ENCODE assay signal across 18 mouse cellular contexts in the genomic region with DNA sequence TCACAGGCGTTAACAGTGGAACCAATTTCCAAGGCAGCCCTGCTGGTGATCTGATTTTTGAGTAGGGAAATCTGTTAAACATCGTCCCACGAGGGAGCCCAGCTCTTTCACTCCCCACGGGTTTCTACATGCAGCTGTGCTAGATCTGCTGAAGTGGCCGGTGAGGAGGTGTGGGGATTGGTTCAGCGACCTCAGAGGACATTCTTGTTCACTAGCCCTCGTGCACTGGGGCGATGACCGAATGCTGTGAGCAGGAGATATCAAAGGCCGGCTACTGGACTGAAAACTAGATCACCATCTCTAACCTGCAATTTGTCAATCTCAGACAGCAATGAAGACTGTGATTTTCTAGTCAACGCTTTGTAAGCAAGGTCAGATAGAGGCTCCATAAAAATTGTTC. TPM values are rescaled to one million over a fixed set of nuclear protein-coding genes. Genes with fewer than 3 reads are reported as not detected.
DNase-seq lines count a peak whose midpoint lies in the region; ATAC-seq lines count a peak whose summit lies in the region.
"Had no signal": no experiment of that assay in that cellular context is flagged by ENCODE, and none has a peak within 500 bp of the region (broad histone marks: within the 10 kb centered on the region; RNA-seq: fewer than 3 reads in every experiment).

No protein-coding gene starts in this region.

- intact Hi-C loops in heart, postnatal 14 days (cut with DNase I): no loop called here

- H3K9me3 ChIP-seq in heart, embryonic 12.5 days (replicated peaks): no peaks in the 10 kb centered on the region
- H3K9me3 ChIP-seq in limb, embryonic 15.5 days: no peaks in the 10 kb centered on the region
- H3K9me3 ChIP-seq in limb, embryonic 10.5 days (replicated peaks): no peaks in the 10 kb centered on the region
- H3K9me3 ChIP-seq in heart, embryonic 14.5 days (ENCODE audit: control insufficient read depth, low read length): no peaks in the 10 kb centered on the region
- H3K9me3 ChIP-seq: forebrain, embryonic 15.5 days had no signal

- no peak overlapping the region for H3K4me3 ChIP-seq in heart, embryonic 12.5 days
- H3K4me3 ChIP-seq in limb, embryonic 15.5 days: no peak overlapping the region
- H3K4me3 ChIP-seq in limb, embryonic 10.5 days: no peak overlapping the region
- H3K4me3 ChIP-seq in heart, embryonic 14.5 days (ENCODE audit: control insufficient read depth in 1 of 2, insufficient read depth in 1 of 2, low read depth in 1 of 2, low read length in 2 of 2): no peak overlapping the region
- H3K4me3 ChIP-seq: erythroblast, embryonic 14.5 days; forebrain, embryonic 15.5 days had no signal

- H3K4me2 ChIP-seq in heart, embryonic 12.5 days: no peak overlapping the region
- H3K4me2 ChIP-seq in limb, embryonic 15.5 days: no peak overlapping the region
- H3K4me2 ChIP-seq in heart, embryonic 14.5 days (ENCODE audit: low read length): no peak overlapping the region
- H3K4me2 ChIP-seq: forebrain, embryonic 15.5 days; lung, embryonic 14.5 days had no signal

- H3K27me3 ChIP-seq in heart, embryonic 12.5 days (replicated peaks): 0 out of 2 replicates have a peak, but pooled peaks cover 6% of the 10 kb centered on the region
- peaks cover under 1% of the 10 kb centered on the region; the same call in 1 of the 2 replicates for H3K27me3 ChIP-seq in limb, embryonic 15.5 days
- H3K27me3 ChIP-seq in limb, embryonic 10.5 days (ENCODE audit: low read depth, poor library complexity, severe bottlenecking): peaks cover 12% of the 10 kb centered on the region
- no peaks in the 10 kb centered on the region for H3K27me3 ChIP-seq in heart, embryonic 14.5 days (ENCODE audit: control insufficient read depth, insufficient read depth, low read length)
- H3K27me3 ChIP-seq: forebrain, embryonic 15.5 days had no signal

- peaks cover 52% of the 10 kb centered on the region for H3K4me1 ChIP-seq in heart, embryonic 12.5 days (replicated peaks)
- peaks cover 15% of the 10 kb centered on the region; the same call in 1 of the 2 replicates for H3K4me1 ChIP-seq in limb, embryonic 15.5 days
- peaks cover 10% of the 10 kb centered on the region; the same call in 1 of the 2 replicates for H3K4me1 ChIP-seq in limb, embryonic 10.5 days
- H3K4me1 ChIP-seq in heart, embryonic 14.5 days (ENCODE audit: control insufficient read depth in 2 of 2, insufficient read depth in 2 of 2, low read length in 2 of 2): peaks cover 35 to 43% of the 10 kb centered on the region in 2 experiments

- 40% methylated on average over 11 of the region's 11 CpGs for WGBS in heart, embryonic 12.5 days
- 42% methylated on average over 11 of the region's 11 CpGs for WGBS in limb, embryonic 15.5 days
- WGBS in limb, embryonic 10.5 days: 71% methylated on average over 11 of the region's 11 CpGs
- WGBS in heart, embryonic 14.5 days: 26% methylated on average over 11 of the region's 11 CpGs

- DNase-seq in heart, postnatal 14 days: no peak
- DNase-seq in limb, embryonic 10.5 days (ENCODE audit: low spot score): no peak
- peak; percentile 40 for DNase-seq in kidney, postnatal 14 days
- no peak for DNase-seq in right cerebral cortex, adult 2 months (ENCODE audit: low spot score in 2 of 2)
- no peak for DNase-seq in spleen, postnatal 4 days (ENCODE audit: low spot score in 2 of 2)
- DNase-seq: B cell, adult 2 months; cerebellum, postnatal 14 days; lung, embryonic 14.5 days; right cerebral cortex, adult 18-20 months; spleen, adult 18-20 months; thymus, postnatal 4 days had no signal

- H3K9ac ChIP-seq in heart, embryonic 12.5 days: no peak overlapping the region
- 0 out of 2 replicates have a peak overlapping the region, but pooled peaks have one; percentile 4 for H3K9ac ChIP-seq in limb, embryonic 15.5 days
- H3K9ac ChIP-seq in heart, embryonic 14.5 days (ENCODE audit: low read length): 0 out of 2 replicates have a peak overlapping the region, but pooled peaks have one; percentile 14
- H3K9ac ChIP-seq: forebrain, embryonic 15.5 days; lung, embryonic 14.5 days had no signal

- ATAC-seq in heart, embryonic 12.5 days (ENCODE audit: insufficient number of reproducible peaks, low FRiP score): no peak
- ATAC-seq in limb, embryonic 15.5 days (ENCODE audit: insufficient number of reproducible peaks, low FRiP score, low TSS enrichment, low read depth): no peak
- no peak for ATAC-seq in heart, embryonic 14.5 days (ENCODE audit: insufficient number of reproducible peaks, insufficient read depth, low FRiP score, low read depth)
- ATAC-seq: forebrain, embryonic 15.5 days; hindbrain, postnatal 0 days had no signal

- peaks cover 40% of the 10 kb centered on the region for H3K36me3 ChIP-seq in heart, embryonic 12.5 days
- peaks cover 32% of the 10 kb centered on the region for H3K36me3 ChIP-seq in limb, embryonic 15.5 days
- peaks cover 47% of the 10 kb centered on the region for H3K36me3 ChIP-seq in limb, embryonic 10.5 days
- peaks cover 43% of the 10 kb centered on the region for H3K36me3 ChIP-seq in heart, embryonic 14.5 days (ENCODE audit: control insufficient read depth, insufficient read depth, low read length)

- peak overlapping the region; percentile 79 for H3K27ac ChIP-seq in heart, embryonic 12.5 days (ENCODE audit: poor library complexity, severe bottlenecking)
- H3K27ac ChIP-seq in limb, embryonic 15.5 days: no peak overlapping the region; the same call in 1 of the 2 replicates
- no peak overlapping the region for H3K27ac ChIP-seq in limb, embryonic 10.5 days
- H3K27ac ChIP-seq in heart, embryonic 14.5 days (replicated peaks in 1 of 2; ENCODE audit: control insufficient read depth in 1 of 2, insufficient read depth in 1 of 2, low read depth in 2 of 2, low read length in 2 of 2): peak overlapping the region; percentile 54 to 81
- H3K27ac ChIP-seq: forebrain, embryonic 15.5 days; hindbrain, postnatal 0 days; stomach, postnatal 0 days had no signal

RNA-seq across cellular contexts. Expression of gene Rpa1, which starts 49.6 kb away (rescaled TPM):
- 120 and 122 TPM in 2 replicates for polyA plus RNA-seq in heart, embryonic 12.5 days (2016; fragmentation: Nextera tagmentation; extraction: Ambion mirVana)
- total RNA-seq in heart, postnatal 14 days (2021): 10 to 100 TPM; 66.9 to 70.5 TPM
- polyA plus RNA-seq in limb, embryonic 15.5 days (2015; fragmentation: Nextera tagmentation; extraction: Ambion mirVana): 101 and 102 TPM in 2 replicates
- polyA plus RNA-seq in limb, embryonic 10.5 days (2016; fragmentation: Nextera tagmentation; extraction: Ambion mirVana): 178 and 185 TPM in 2 replicates
- polyA plus RNA-seq in heart, embryonic 14.5 days (2014; fragmentation: Nextera tagmentation; extraction: Ambion mirVana): 82.8 and 87.4 TPM in 2 replicates

RNA-seq across cellular contexts. Expression of gene Smyd4, which starts 49.7 kb away (rescaled TPM):
- 12.8 and 14.6 TPM in 2 replicates for polyA plus RNA-seq in heart, embryonic 12.5 days (2016; fragmentation: Nextera tagmentation; extraction: Ambion mirVana)
- 1 to 10 TPM; 4.2 to 4.6 TPM for total RNA-seq in heart, postnatal 14 days (2021)
- 12.8 and 13.1 TPM in 2 replicates for polyA plus RNA-seq in limb, embryonic 15.5 days (2015; fragmentation: Nextera tagmentation; extraction: Ambion mirVana)
- polyA plus RNA-seq in limb, embryonic 10.5 days (2016; fragmentation: Nextera tagmentation; extraction: Ambion mirVana): 15.0 and 17.1 TPM in 2 replicates
- polyA plus RNA-seq in heart, embryonic 14.5 days (2014; fragmentation: Nextera tagmentation; extraction: Ambion mirVana): 13.8 and 15.2 TPM in 2 replicates

Comparison
In these comparisons a context has a peak if more than half of its experiments do, and no peak if none do; other contexts are left out.
1. H3K27ac ChIP-seq: peak in heart, embryonic 12.5 days (single experiment) and heart, embryonic 14.5 days (2 of 2); none in limb, embryonic 15.5 days (single experiment) and limb, embryonic 10.5 days (single experiment).